Comparison of ENCODE assay signal across 10 mouse cellular contexts in the genomic region with DNA sequence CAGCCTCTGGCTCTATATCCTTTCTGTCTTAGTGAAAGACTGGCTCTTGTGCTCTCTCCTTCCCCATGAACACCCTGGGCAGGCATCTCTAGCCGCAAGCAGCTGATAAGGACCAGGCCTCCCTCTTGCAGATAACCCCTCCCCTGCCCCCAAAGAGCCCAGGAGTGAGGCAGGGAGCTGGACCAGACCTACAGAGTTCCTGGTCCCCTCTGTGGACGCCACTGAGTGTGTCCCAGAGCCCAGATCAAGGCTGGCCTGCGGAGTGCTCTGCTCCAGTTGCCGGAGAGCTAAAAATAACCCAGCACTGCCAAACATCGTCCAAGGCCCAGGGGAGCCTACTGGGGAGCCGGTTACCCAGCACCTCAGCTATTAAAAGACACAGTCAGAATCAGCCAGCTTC.
A peak's percentile ranks its signal among the peaks of the same experiment; 100 is the strongest.
DNase-seq lines count a peak whose midpoint lies in the region; ATAC-seq and TF ChIP-seq lines count a peak whose summit lies in the region.
"Had no signal": no experiment of that assay in that cellular context is flagged by ENCODE, and none has a peak within 500 bp of the region (broad histone marks: within the 10 kb centered on the region; RNA-seq: fewer than 3 reads in every experiment).

No protein-coding gene starts in this region.

- H3K4me3 ChIP-seq in midbrain, embryonic 11.5 days (ENCODE audit: low read depth, low read length) = no peak overlapping the region
- no peak overlapping the region for H3K4me3 ChIP-seq in midbrain, embryonic 16.5 days (ENCODE audit: low read depth, low read length)
- no peak overlapping the region for H3K4me3 ChIP-seq in limb, embryonic 14.5 days (replicated peaks; ENCODE audit: low read length)
- H3K4me3 ChIP-seq in stomach, embryonic 16.5 days (replicated peaks; ENCODE audit: low read length) = no peak overlapping the region
- H3K4me3 ChIP-seq: limb, embryonic 12.5 days had no signal

- no peak overlapping the region for H3K4me2 ChIP-seq in midbrain, embryonic 11.5 days
- no peak overlapping the region for H3K4me2 ChIP-seq in midbrain, embryonic 16.5 days (ENCODE audit: low read length)
- H3K4me2 ChIP-seq in limb, embryonic 14.5 days (replicated peaks; ENCODE audit: low read depth, low read length, severe bottlenecking) = no peak overlapping the region
- no peak overlapping the region for H3K4me2 ChIP-seq in stomach, embryonic 16.5 days (ENCODE audit: low read depth, low read length)
- H3K4me2 ChIP-seq: limb, embryonic 12.5 days had no signal

- DNase-seq in midbrain, embryonic 11.5 days (ENCODE audit: low spot score, missing footprints) = peak; percentile 81
- DNase-seq in heart, adult 18-20 months = peak; percentile 66 to 82
- DNase-seq in limb, embryonic 14.5 days (ENCODE audit: low spot score) = no peak
- DNase-seq in testis, postnatal 14 days (ENCODE audit: low spot score) = no peak
- no peak for DNase-seq in kidney, adult 18-20 months
- no peak for DNase-seq in right cerebral cortex, adult 2 months (ENCODE audit: low spot score in 2 of 2)

- H3K27me3 ChIP-seq in midbrain, embryonic 11.5 days (ENCODE audit: control insufficient read depth, insufficient read depth, low read length) = no peaks in the 10 kb centered on the region
- H3K27me3 ChIP-seq in midbrain, embryonic 16.5 days (ENCODE audit: control insufficient read depth, insufficient read depth, low read depth, low read length) = no peaks in the 10 kb centered on the region
- no peaks in the 10 kb centered on the region for H3K27me3 ChIP-seq in limb, embryonic 14.5 days (ENCODE audit: control insufficient read depth, insufficient read depth, low read length)
- no peaks in the 10 kb centered on the region for H3K27me3 ChIP-seq in stomach, embryonic 16.5 days (ENCODE audit: control insufficient read depth, insufficient read depth, low read length)
- H3K27me3 ChIP-seq: limb, embryonic 12.5 days had no signal

- H3K9ac ChIP-seq in midbrain, embryonic 11.5 days (ENCODE audit: low read length) = no peak overlapping the region
- H3K9ac ChIP-seq in midbrain, embryonic 16.5 days (ENCODE audit: low read depth, low read length) = no peak overlapping the region
- no peak overlapping the region for H3K9ac ChIP-seq in limb, embryonic 14.5 days (ENCODE audit: low read depth, low read length, severe bottlenecking)
- peak overlapping the region; percentile 34; the same call in 1 of the 2 replicates for H3K9ac ChIP-seq in stomach, embryonic 16.5 days (ENCODE audit: low read length)
- H3K9ac ChIP-seq: limb, embryonic 12.5 days had no signal

- ATAC-seq in midbrain, embryonic 11.5 days (ENCODE audit: low FRiP score) = no peak
- ATAC-seq in midbrain, embryonic 16.5 days = no peak
- ATAC-seq in limb, embryonic 14.5 days (ENCODE audit: low FRiP score, low read depth) = peak; percentile 45; the same call in 1 of the 2 replicates
- peak; percentile 12; the same call in 1 of the 2 replicates for ATAC-seq in stomach, embryonic 16.5 days (ENCODE audit: insufficient read depth, low FRiP score)

- H3K36me3 ChIP-seq in midbrain, embryonic 11.5 days (ENCODE audit: control insufficient read depth, insufficient read depth, low read length) = no peaks in the 10 kb centered on the region
- H3K36me3 ChIP-seq in midbrain, embryonic 16.5 days (ENCODE audit: control insufficient read depth, insufficient read depth, low read length) = no peaks in the 10 kb centered on the region
- H3K36me3 ChIP-seq in limb, embryonic 14.5 days (ENCODE audit: control insufficient read depth, insufficient read depth, low read length) = no peaks in the 10 kb centered on the region
- no peaks in the 10 kb centered on the region for H3K36me3 ChIP-seq in stomach, embryonic 16.5 days (ENCODE audit: control insufficient read depth, insufficient read depth, low read length)
- H3K36me3 ChIP-seq: G1E; limb, embryonic 12.5 days had no signal

- H3K27ac ChIP-seq in midbrain, embryonic 11.5 days (ENCODE audit: low read depth, low read length) = no peak overlapping the region
- no peak overlapping the region for H3K27ac ChIP-seq in midbrain, embryonic 16.5 days (ENCODE audit: low read length)
- H3K27ac ChIP-seq in limb, embryonic 14.5 days (replicated peaks; ENCODE audit: low read depth, low read length) = no peak overlapping the region
- H3K27ac ChIP-seq in stomach, embryonic 16.5 days (ENCODE audit: low read length) = peak overlapping the region; percentile 30; the same call in 1 of the 2 replicates
- H3K27ac ChIP-seq: limb, embryonic 12.5 days had no signal

- no peaks in the 10 kb centered on the region for H3K9me3 ChIP-seq in midbrain, embryonic 11.5 days (ENCODE audit: control insufficient read depth, low read length)
- H3K9me3 ChIP-seq in midbrain, embryonic 16.5 days (replicated peaks; ENCODE audit: control insufficient read depth, low read length, poor library complexity, severe bottlenecking) = no peaks in the 10 kb centered on the region
- H3K9me3 ChIP-seq in limb, embryonic 14.5 days (ENCODE audit: control insufficient read depth, low read length) = no peaks in the 10 kb centered on the region
- H3K9me3 ChIP-seq in stomach, embryonic 16.5 days (replicated peaks; ENCODE audit: control insufficient read depth, low read length) = no peaks in the 10 kb centered on the region
- H3K9me3 ChIP-seq: G1E; limb, embryonic 12.5 days had no signal

- TF ChIP-seq POLR2A in limb, embryonic 14.5 days (IDR thresholded peaks at IDR 0.05; ENCODE audit: borderline replicate concordance, extremely low read depth, insufficient read depth, insufficient read length) = no peak

- no peaks in the 10 kb centered on the region for H3K4me1 ChIP-seq in midbrain, embryonic 11.5 days (ENCODE audit: control insufficient read depth, insufficient read depth, low read length)
- H3K4me1 ChIP-seq in midbrain, embryonic 16.5 days (ENCODE audit: control insufficient read depth, insufficient read depth, low read length) = peaks cover 4% of the 10 kb centered on the region; the same call in 1 of the 2 replicates
- no peaks in the 10 kb centered on the region for H3K4me1 ChIP-seq in limb, embryonic 14.5 days (ENCODE audit: control insufficient read depth, insufficient read depth, low read length)
- H3K4me1 ChIP-seq in stomach, embryonic 16.5 days (ENCODE audit: control insufficient read depth, insufficient read depth, low read length) = peaks cover 9% of the 10 kb centered on the region

- WGBS in midbrain, embryonic 11.5 days = 54% methylated on average over 6 of the region's 6 CpGs
- WGBS in midbrain, embryonic 16.5 days = 51% methylated on average over 6 of the region's 6 CpGs
- WGBS in limb, embryonic 14.5 days = 53% methylated on average over 6 of the region's 6 CpGs
- 23% methylated on average over 6 of the region's 6 CpGs for WGBS in stomach, embryonic 16.5 days

Comparison
In these comparisons a context has a peak if more than half of its experiments do, and no peak if none do; other contexts are left out.
1. ATAC-seq: peak in limb, embryonic 14.5 days (single experiment) and stomach, embryonic 16.5 days (single experiment); none in midbrain, embryonic 11.5 days (single experiment) and midbrain, embryonic 16.5 days (single experiment).
2. DNase-seq: peak in midbrain, embryonic 11.5 days (single experiment) and heart, adult 18-20 months (2 of 2); none in limb, embryonic 14.5 days (single experiment), testis, postnatal 14 days (single experiment), kidney, adult 18-20 months (single experiment) and right cerebral cortex, adult 2 months (0 of 2).